Mouse (Mus musculus): ENCODE data around the gene Grk5. TPM values are rescaled to one million over a fixed set of nuclear protein-coding genes. Genes with fewer than 3 reads are reported as not detected.
A peak's percentile ranks its signal among the peaks of the same experiment; 100 is the strongest.

Gene Grk5
- total RNA-seq, 2 experiments from 2014 or later = 3.9 to 5.4 TPM

DNA sequence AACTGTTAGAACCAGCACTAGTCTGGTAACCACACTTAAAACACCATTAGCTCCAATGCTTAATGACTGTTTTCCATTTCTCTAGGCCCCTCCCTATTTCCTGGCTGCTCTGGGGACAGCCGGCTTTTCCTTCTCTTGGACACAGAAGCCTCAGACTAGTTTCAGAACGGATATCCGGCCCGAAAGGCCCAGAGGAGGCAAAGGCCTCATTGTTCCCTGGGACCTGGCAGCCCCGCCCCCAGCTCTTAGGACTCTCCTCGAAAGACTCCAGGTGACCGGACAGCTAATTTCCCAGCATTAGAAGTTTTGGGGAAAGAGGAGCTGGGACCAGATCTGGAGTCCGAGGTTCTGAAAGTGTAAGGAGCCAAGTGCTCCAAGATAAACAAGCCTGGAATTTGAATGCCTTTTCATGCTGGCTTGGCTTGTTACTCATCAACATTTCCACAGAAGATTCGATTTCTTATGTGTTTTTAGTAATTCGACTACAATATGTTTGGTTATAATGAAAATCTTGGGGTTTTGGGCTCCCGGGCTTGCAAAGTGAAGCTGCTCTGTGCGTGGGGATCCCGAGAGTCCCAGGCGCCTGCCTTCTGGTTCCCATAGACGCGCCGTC lies 342 bp upstream of the Grk5 start:
- Histone ChIP-seq H3K27ac (peak overlapping the region; percentile 96), H3K4me3 (peak overlapping the region; percentile 99)
- DNase-seq = peak; percentile 77
- intact Hi-C loops (cut with DNase I) = loop anchor here (1.0 to 5.0 kb wide), 3 partner anchors 15 to 195 kb away; partner anchors contain the start of gene Prdx3
- peak; percentile 98 for TF ChIP-seq CTCF (IDR thresholded peaks at IDR 0.05)

GRCm38 (mm10) chr19:60890391-60891122 lies 1.0 kb downstream of the Grk5 start:
- intact Hi-C loops (cut with DNase I) = loop anchor here (5.0 kb wide), 2 partner anchors 53 to 172 kb away; no protein-coding TSS in a partner anchor
- peak overlapping the region; percentile 96 for H3K27ac ChIP-seq
- TF ChIP-seq CTCF (IDR thresholded peaks at IDR 0.05) = no peak
- peak overlapping the region; percentile 99 for H3K4me3 ChIP-seq
- DNase-seq = no peak

GRCm38 (mm10) chr19:60891123-60891470 lies 1.5 kb downstream of the Grk5 start:
- intact Hi-C loops (cut with DNase I) = loop anchor here (5.0 kb wide), 2 partner anchors 54 to 171 kb away; no protein-coding TSS in a partner anchor
- no peak for DNase-seq
- peak overlapping the region; percentile 99 for H3K4me3 ChIP-seq
- peak overlapping the region; percentile 73 for H3K27ac ChIP-seq
- TF ChIP-seq CTCF (IDR thresholded peaks at IDR 0.05) = no peak

GRCm38 (mm10) chr19:60891934-60892547 lies 2.5 kb downstream of the Grk5 start:
- peak; percentile 95 for TF ChIP-seq CTCF (IDR thresholded peaks at IDR 0.05)
- DNase-seq = peak; percentile 73
- peak overlapping the region; percentile 73 for H3K27ac ChIP-seq
- peak overlapping the region; percentile 99 for H3K4me3 ChIP-seq
- intact Hi-C loops (cut with DNase I) = loop anchor here (5.0 kb wide), 2 partner anchors 55 to 170 kb away; no protein-coding TSS in a partner anchor

GRCm38 (mm10) chr19:60895251-60895880 lies 5.8 kb downstream of the Grk5 start:
- TF ChIP-seq CTCF (IDR thresholded peaks at IDR 0.05) = no peak
- intact Hi-C loops (cut with DNase I) = no loop called here
- DNase-seq = no peak
- peak overlapping the region; percentile 78 for H3K27ac ChIP-seq
- H3K4me3 ChIP-seq = peak overlapping the region; percentile 26

DNA sequence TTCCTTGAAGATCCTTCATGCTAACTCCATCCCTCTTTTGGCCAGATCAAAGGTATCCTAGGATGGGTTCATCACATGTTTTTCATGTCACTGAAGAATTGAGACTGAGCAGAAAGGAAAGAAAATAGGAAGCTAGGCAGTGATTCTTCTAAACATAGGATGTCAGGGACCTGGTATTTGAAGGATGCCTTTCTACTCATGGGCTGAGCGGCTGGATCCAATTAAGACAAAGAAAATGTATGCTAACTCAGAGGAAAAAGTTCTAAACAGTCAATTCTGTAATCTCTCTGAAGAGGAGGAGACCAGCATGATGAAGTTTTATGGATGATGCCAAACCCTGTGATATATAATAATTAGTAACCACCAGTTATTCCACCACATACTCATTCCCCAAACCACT lies 13.6 kb downstream of the Grk5 start:
- Histone ChIP-seq H3K4me3 (no peak overlapping the region), H3K27ac (no peak overlapping the region)
- no peak for DNase-seq
- intact Hi-C loops (cut with DNase I) = no loop called here
- TF ChIP-seq CTCF (IDR thresholded peaks at IDR 0.05) = no peak

GRCm38 (mm10) chr19:60903971-60904370 lies 14.4 kb downstream of the Grk5 start:
- intact Hi-C loops (cut with DNase I) = no loop called here
- Histone ChIP-seq H3K27ac (no peak overlapping the region), H3K4me3 (no peak overlapping the region)
- TF ChIP-seq CTCF (IDR thresholded peaks at IDR 0.05) = no peak
- DNase-seq = no peak

- no peak for DNase-seq
- Histone ChIP-seq H3K4me3 (no peak overlapping the region), H3K27ac (no peak overlapping the region)
- no peak for TF ChIP-seq CTCF (IDR thresholded peaks at IDR 0.05)
- intact Hi-C loops (cut with DNase I) = no loop called here
Observed at GRCm38 (mm10) chr19:60905477-60905876, 15.9 kb downstream of the Grk5 start.

DNA sequence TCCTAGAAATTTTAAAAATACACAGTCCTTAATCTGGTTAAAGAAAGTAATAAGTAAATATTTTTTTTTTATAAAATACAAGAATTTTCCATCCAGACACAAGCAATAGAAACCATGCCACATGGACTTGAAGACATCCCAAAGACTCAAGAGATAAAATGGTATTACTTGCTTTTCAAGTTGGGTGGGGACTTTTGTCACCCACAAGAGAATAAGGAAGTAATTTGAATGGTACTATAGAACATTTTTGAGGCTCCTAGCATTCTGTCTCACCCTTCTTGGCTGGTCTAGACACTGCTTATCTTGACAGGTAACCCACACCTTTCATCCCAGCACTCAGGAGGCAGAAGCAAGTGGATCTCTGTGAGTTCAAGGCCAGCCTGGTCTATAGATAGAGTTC lies 20.8 kb downstream of the Grk5 start:
- no peak overlapping the region for H3K27ac ChIP-seq
- intact Hi-C loops (cut with DNase I) = no loop called here
- DNase-seq = no peak
- TF ChIP-seq CTCF (IDR thresholded peaks at IDR 0.05) = no peak
- H3K4me3 ChIP-seq = no peak overlapping the region

- H3K4me3 ChIP-seq = no peak overlapping the region
- no peak for DNase-seq
- no peak for TF ChIP-seq CTCF (IDR thresholded peaks at IDR 0.05)
- no peak overlapping the region for H3K27ac ChIP-seq
- intact Hi-C loops (cut with DNase I) = no loop called here
Observed at GRCm38 (mm10) chr19:60911653-60912052, 22.1 kb downstream of the Grk5 start.

DNA sequence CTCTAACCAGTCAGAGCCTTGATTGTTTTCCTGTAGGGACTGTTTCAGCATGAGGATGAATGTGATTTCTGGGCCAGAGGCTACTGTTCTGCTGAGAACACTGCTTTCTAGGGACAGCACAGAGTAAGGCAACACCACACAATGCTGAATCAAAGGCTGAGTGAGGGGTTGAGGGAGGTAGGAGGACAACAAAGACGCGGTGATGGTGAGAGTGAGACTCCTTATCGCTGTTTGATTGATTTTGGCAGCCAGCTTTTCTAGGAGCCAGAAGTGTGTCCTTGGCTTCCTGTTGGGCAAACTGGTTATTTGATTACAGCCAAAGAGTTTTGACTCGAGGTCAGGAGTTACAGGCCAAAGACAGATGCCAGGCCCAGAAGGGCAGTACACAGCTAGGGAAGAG lies 25.7 kb downstream of the Grk5 start:
- Histone ChIP-seq H3K4me3 (no peak overlapping the region), H3K27ac (no peak overlapping the region; the same call in 1 of the 2 replicates)
- no peak for DNase-seq
- intact Hi-C loops (cut with DNase I) = no loop called here
- no peak for TF ChIP-seq CTCF (IDR thresholded peaks at IDR 0.05)

- intact Hi-C loops (cut with DNase I) = no loop called here
- no peak overlapping the region for H3K27ac ChIP-seq
- DNase-seq = no peak
- TF ChIP-seq CTCF (IDR thresholded peaks at IDR 0.05) = no peak
- no peak overlapping the region for H3K4me3 ChIP-seq
Observed at GRCm38 (mm10) chr19:60915862-60916261, 26.3 kb downstream of the Grk5 start.
